Mouse (Mus musculus) left cerebral cortex, adult 18-20 months (tissue): ENCODE results near the gene Fbxl2. TPM values are rescaled to one million over a fixed set of nuclear protein-coding genes. Genes with fewer than 3 reads are reported as not detected.
"Not testable (repeated sequence)": the region's sequence is repeated elsewhere in the genome, so short reads cannot be mapped to it uniquely, and the experiment has no call there.

Experiments
- DNase-seq, 2 experiments: peaks; one replicate each; pipeline ENCODE4 v3.0.0; 2021 to 2022; ENCODE audit warnings: low spot score in 2 of 2, mixed read lengths in 1 of 2
- long read RNA-seq, 2 experiments: library from polyadenylated mRNA; stranded (forward); transcript quantifications; one replicate each; pipeline ENCODE4 v2.0.0; 2021
- total RNA-seq, 2 experiments: library from RNA; stranded (reverse); gene quantifications; 2 replicates each; pipeline ENCODE4 v1.2.3; 2021

Gene Fbxl2
- 10 to 100 TPM; 55.3 to 57.6 TPM for total RNA-seq
- long read RNA-seq, experiment 1, transcript Fbxl2-201 (15 exons, 3,464 nt), result major isoform, 39 of 83 reads
- long read RNA-seq, experiment 1, partial matches to known transcripts, result 7 of 83 reads
- long read RNA-seq, experiment 1, other reads (novel, unspliced or antisense), result 36 of 83 reads
- long read RNA-seq, experiment 2, transcript Fbxl2-201 (15 exons, 3,464 nt), result major isoform, 31 of 63 reads
- long read RNA-seq, experiment 2, partial matches to known transcripts, result 9 of 63 reads
- long read RNA-seq, experiment 2, other reads (novel, unspliced or antisense), result 22 of 63 reads

- DNase-seq, result no peak
Observed at GRCm38 (mm10) chr9:114046028-114046427, at the start of gene Fbxl2. Gene Fbxl2, minus strand, starts transcription at chr9:114046191.

DNA sequence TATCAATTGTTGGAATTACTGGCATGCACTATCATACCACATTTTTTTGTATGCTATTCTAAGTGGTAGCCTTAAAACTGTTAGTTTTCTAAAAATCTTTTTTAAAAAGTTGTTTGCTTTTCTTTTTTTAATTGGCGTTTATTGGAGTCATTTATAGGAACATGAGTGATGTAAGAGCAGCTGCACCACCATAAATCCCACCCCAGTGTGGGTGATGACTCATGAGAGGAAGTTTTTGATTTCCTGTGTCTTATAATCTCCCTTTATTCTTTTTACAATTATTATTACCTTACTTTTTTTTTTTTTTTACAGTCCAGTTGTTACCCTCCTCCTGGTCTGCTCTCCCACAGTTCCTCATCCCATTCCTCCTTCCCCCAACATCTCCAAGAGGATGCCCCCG is 48.9 kb upstream of the Fbxl2 start:
- no peak for DNase-seq

- not testable (repeated sequence) for DNase-seq
Observed at GRCm38 (mm10) chr9:114092188-114092587, 46.2 kb upstream of the Fbxl2 start.

- not testable (repeated sequence) for DNase-seq
Observed at GRCm38 (mm10) chr9:114088885-114089284, 42.9 kb upstream of the Fbxl2 start.

- no peak for DNase-seq
Observed at GRCm38 (mm10) chr9:114087106-114087815, 41.3 kb upstream of the Fbxl2 start.

DNA sequence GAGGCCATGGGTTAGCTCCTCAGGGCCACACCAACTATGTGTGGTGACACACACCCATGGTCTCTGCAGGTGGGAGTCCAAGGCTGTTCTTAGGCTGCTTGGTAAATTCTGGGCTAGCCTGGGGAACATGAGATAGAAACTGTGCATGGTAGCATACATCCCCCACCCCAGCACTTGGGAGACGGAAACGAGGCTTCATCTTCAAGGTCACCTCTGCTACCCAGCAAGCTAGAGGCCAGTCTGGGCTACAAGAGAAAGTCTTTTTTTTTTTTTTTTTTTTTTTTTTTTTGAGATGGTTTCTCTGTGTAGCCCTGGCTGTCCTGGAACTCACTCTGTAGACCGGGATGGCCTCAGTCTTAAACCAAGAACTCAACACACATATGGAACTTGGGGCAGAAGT is 40.4 kb upstream of the Fbxl2 start:
- DNase-seq, result no peak

DNA sequence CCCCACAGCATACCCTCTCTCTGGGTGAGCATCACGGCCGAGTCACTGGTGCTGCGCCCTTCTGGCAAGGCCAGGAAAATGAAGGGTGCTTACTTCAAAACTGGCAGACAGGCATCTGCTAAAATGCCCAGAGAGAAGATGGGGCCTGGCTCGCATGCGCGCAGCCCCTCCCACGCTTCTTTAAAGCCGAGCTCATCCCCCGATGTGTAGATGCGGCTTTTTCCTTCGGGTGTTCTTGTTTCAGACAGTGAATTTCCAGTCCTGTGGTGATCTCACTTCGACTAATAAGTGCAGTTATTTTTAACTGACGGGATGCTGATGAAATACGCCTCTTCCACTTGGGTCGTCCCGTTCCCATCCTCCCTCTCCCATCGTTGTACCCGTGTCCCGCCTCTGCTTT is 27.7 kb upstream of the Fbxl2 start:
- peak; percentile 25 to 47 for DNase-seq

DNA sequence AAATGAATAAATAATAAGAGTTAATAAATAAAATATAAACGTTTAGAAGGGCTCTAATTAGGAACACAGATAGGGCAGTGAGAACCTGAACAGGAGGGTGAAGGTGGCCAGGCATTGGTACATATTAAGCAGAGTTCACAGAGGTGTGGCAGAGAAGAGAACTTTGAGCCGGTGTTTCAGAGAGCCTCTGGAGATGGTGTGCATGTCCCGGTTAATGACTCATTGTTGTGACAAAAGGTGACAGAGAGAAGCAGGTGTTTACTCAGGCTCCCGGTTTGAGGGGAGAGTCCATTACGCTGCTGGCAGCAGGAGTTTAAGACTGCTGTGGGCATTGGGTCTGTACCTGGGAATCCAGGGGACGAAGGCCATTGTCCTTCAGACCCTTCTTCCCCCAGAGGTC is 23.4 kb upstream of the Fbxl2 start:
- no peak for DNase-seq

DNA sequence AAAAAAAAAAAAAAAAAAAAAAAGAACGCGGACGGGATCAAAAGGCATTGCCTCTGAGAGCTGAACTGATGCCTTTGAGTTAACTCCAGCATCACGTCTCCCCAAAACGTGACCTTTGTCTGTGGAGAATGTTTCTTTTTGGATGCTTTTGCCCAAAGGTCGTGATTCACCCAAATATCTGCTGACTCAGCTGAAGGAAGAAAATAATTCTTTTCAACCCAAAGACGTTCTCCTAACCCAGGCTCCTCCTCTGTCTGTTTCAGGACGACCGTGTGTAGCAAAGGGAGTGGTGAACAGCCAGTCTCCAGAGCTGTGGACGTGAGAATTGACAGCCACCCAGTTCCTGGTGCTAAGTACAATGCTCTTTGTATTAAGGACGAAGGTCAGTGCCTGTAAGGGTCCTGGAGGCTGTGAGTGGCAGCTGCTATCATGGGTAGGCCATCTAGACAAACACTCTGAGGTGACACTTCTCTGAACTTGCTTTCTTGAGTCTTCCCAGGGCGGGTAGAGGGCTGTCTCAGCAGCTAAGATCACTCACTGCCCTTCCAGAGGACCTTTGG is 22.6 kb upstream of the Fbxl2 start:
- DNase-seq, result no peak

DNA sequence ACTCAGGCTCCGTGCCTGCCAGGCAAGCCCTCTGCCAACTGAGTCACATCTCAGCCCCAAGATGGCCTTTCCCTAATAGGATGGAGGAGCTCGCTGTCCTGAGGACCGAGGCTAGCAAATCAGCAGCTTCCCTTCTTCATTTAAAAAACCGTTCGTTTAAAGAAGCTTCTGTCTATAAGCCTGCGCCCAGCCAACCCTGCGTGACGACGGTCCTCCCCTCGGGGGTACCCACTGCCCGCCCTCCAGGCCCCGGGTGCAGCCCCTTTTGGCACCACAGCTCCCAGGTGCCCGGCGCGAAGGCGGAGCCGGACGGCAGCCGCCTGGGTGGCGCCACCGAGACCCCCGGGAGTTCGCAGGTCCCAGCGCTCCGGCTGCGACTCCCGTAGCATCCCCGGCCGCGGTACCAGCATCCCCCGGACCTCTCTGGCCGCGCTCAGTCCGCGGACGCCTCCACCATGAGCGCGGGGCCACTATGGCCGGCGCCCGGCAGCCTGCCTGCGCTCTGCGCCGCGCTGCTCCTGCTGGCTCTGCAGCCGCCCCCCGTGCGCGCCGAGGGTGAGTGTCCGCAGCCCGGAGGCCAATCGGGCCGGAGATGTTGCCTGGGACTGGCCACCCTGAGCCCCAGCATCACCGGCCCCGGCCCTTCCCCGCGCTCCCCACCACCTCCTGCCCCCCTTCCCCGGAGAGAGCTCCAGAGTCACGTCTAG is 11.3 kb upstream of the Fbxl2 start, which contains the start of gene Susd5:
Susd5 (plus strand) TSS at position 51 of the 707 bp plus-strand sequence.
- DNase-seq, result peak in 1 of 2 experiments; percentile 12

- DNase-seq, result no peak
Observed at GRCm38 (mm10) chr9:114052866-114053265, 6.9 kb upstream of the Fbxl2 start.

GRCm38 (mm10) chr9:114052031-114052430 is 6.0 kb upstream of the Fbxl2 start:
- no peak for DNase-seq

GRCm38 (mm10) chr9:114050778-114051177 is 4.8 kb upstream of the Fbxl2 start:
- DNase-seq, result peak; percentile 20 to 45

DNA sequence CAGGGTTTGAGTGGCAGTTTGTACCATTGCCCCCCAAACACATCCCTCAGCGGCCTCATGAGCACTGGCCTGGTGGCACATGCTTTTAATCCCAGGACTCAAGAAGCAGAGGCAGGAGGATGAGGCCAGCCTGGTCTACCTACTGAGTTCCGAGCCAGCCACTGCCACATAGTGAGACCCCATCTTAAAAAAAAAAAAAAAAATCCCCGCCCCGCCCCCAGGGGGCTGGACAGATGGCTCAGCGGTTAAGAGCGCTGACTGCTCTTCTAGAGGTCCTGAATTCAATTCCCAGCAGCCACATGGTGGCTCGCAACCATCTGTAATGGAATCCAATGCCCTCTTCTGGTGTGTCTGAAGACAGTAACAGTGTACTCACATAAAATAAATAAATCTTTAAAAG is 4.1 kb upstream of the Fbxl2 start:
- DNase-seq, result no peak

DNA sequence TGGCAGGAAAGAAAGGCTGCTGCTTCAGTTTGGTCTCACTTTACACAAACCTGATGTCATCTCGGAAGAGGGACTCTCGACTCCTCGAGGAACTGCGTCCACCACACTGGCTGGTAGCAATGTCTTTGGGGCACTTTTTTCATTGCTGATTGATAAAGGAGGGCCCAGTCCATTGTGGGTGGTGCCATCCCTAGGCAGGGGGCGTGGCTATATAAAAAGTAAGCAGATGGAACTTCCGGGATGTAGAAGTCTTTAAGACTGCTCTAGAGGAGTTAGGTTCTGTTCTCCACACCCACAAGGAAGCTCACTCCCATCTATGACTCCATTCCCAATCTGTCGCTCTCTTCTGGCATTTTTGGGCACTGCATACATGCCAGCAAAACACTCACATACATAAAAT is 685 bp upstream of the Fbxl2 start:
- DNase-seq, result no peak

- no peak for DNase-seq
Observed at GRCm38 (mm10) chr9:114044446-114044845, 1.5 kb downstream of the Fbxl2 start.

- DNase-seq, result no peak
Observed at GRCm38 (mm10) chr9:114042490-114042889, 3.5 kb downstream of the Fbxl2 start.

- DNase-seq, result no peak
Observed at GRCm38 (mm10) chr9:114040945-114041344, 5.0 kb downstream of the Fbxl2 start.

GRCm38 (mm10) chr9:114026261-114026934 is 19.6 kb downstream of the Fbxl2 start:
- DNase-seq, result peak; percentile 85 to 92

GRCm38 (mm10) chr9:114025846-114026245 is 20.1 kb downstream of the Fbxl2 start:
- no peak for DNase-seq

DNA sequence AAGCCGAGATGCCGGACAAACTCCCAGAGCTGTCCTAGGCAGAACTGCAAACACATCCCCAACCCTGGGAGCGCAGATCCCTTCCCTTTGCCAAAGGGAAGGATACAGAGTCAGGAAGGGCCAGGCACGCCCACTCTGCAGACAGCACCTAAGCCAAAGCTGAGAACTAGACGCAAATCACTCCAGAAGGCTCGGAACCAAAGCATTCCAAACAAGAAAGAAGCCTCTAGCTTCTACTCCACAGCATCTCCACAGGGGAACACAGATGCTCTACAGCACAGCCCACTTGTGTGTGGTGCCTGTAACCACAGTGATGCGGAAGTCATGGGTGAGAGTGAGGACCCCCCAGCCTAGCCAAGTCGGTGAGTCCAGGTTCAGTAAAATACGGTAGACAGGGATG is 20.8 kb downstream of the Fbxl2 start:
- no peak for DNase-seq
